Mouse (Mus musculus) monocyte, adult 5-6 weeks (primary cell): ENCODE measurements around the gene Acsbg2. TPM values are rescaled to one million over a fixed set of nuclear protein-coding genes. Genes with fewer than 3 reads are reported as not detected.

Source experiments
- ATAC-seq: fragments of 153-309, 156-312 bp; replicated peaks from 2 replicates; pipeline ENCODE4 v1.8.0; 2017; ENCODE audit warnings: mild to moderate bottlenecking; ENCODE audit not compliant: low TSS enrichment, insufficient number of reproducible peaks, severe bottlenecking, poor library complexity, low FRiP score
- total RNA-seq: library from RNA; stranded (forward); fragments of 200-1000, 200-491, 200-594 nt; gene quantifications from 3 replicates; pipeline ENCODE4 v1.2.3, GENCODE M21; 2017

The Acsbg2 gene
- total RNA-seq, 1 experiment from 2014 or later, result not detected

- ATAC-seq, result no peak; the same call in 1 of the 2 replicates
Measured at GRCm38 (mm10) chr17:56830411-56831110, 43.7 kb downstream of the Acsbg2 start, which contains the start of gene Rfx2. Gene Rfx2 (minus strand): TSS chr17:56831013.

GRCm38 (mm10) chr17:56829795-56830194 is 44.5 kb downstream of the Acsbg2 start:
- no peak for ATAC-seq

- no peak for ATAC-seq
Measured at GRCm38 (mm10) chr17:56829171-56829570, 45.1 kb downstream of the Acsbg2 start.

GRCm38 (mm10) chr17:56826718-56827117 is 47.5 kb downstream of the Acsbg2 start:
- no peak for ATAC-seq

- ATAC-seq, result no peak
Measured at GRCm38 (mm10) chr17:56823352-56823751, 50.9 kb downstream of the Acsbg2 start.

- no peak for ATAC-seq
Measured at GRCm38 (mm10) chr17:56822380-56822779, 51.9 kb downstream of the Acsbg2 start.

GRCm38 (mm10) chr17:56819694-56820111 is 54.5 kb downstream of the Acsbg2 start:
- peak; percentile 52 for ATAC-seq

GRCm38 (mm10) chr17:56819032-56819545 is 55.2 kb downstream of the Acsbg2 start:
- ATAC-seq, result no peak

GRCm38 (mm10) chr17:56818067-56818636 is 56.1 kb downstream of the Acsbg2 start:
- no peak for ATAC-seq

GRCm38 (mm10) chr17:56815057-56815345 is 59.2 kb downstream of the Acsbg2 start:
- no peak for ATAC-seq

GRCm38 (mm10) chr17:56814316-56815056 is 59.8 kb downstream of the Acsbg2 start:
- ATAC-seq, result peak; percentile 68

- no peak for ATAC-seq
Measured at GRCm38 (mm10) chr17:56810245-56810644, 64.0 kb downstream of the Acsbg2 start.

- ATAC-seq, result peak; percentile 36; the same call in 1 of the 2 replicates
Measured at GRCm38 (mm10) chr17:56808518-56808917, 65.7 kb downstream of the Acsbg2 start.

GRCm38 (mm10) chr17:56805784-56806183 is 68.5 kb downstream of the Acsbg2 start:
- ATAC-seq, result no peak

- no peak for ATAC-seq
Measured at GRCm38 (mm10) chr17:56804952-56805351, 69.3 kb downstream of the Acsbg2 start.

GRCm38 (mm10) chr17:56802065-56802464 is 72.2 kb downstream of the Acsbg2 start:
- no peak for ATAC-seq

- no peak for ATAC-seq
Measured at GRCm38 (mm10) chr17:56799276-56799675, 75.0 kb downstream of the Acsbg2 start.

- no peak for ATAC-seq
Measured at GRCm38 (mm10) chr17:56793614-56794319, 80.5 kb downstream of the Acsbg2 start.
